Mouse (Mus musculus) midbrain, embryonic 12.5 days (tissue): ENCODE data around the gene Fkbp15. TPM values are rescaled to one million over a fixed set of nuclear protein-coding genes. Genes with fewer than 3 reads are reported as not detected.

ENCODE experiments used
- ATAC-seq: fragments of 200-750 bp; cut with Nextera tagmentation; 2 replicates; pipeline ENCODE4 v1.8.0; 2017; ENCODE audit warnings: low read depth, moderate TSS enrichment, moderate library complexity; ENCODE audit not compliant: low FRiP score
- H3K27ac ChIP-seq: fragments of 300-500 bp; sonication (generic); replicated peaks from 2 replicates; pipeline ENCODE4 v1.5.1; 2016; ENCODE audit warnings: mild to moderate bottlenecking
- H3K27me3 ChIP-seq: fragments of 300-500 bp; sonication (generic); 2 replicates; pipeline ENCODE4 v1.6.1; 2016; ENCODE audit warnings: mild to moderate bottlenecking
- H3K36me3 ChIP-seq: fragments of 300-500 bp; sonication (generic); 2 replicates; pipeline ENCODE4 v1.6.1; 2016
- H3K4me1 ChIP-seq: fragments of 300-500 bp; sonication (generic); 2 replicates; pipeline ENCODE4 v1.6.1; 2016
- H3K4me2 ChIP-seq: fragments of 300-500 bp; sonication (generic); replicated peaks from 2 replicates; pipeline ENCODE4 v1.6.1; 2016; ENCODE audit warnings: mild to moderate bottlenecking, moderate library complexity
- H3K4me3 ChIP-seq: fragments of 300-500 bp; sonication (generic); 2 replicates; pipeline ENCODE4 v1.5.1; 2016; ENCODE audit warnings: mild to moderate bottlenecking
- H3K9ac ChIP-seq: fragments of 300-500 bp; sonication (generic); replicated peaks from 2 replicates; pipeline ENCODE4 v1.6.1; 2016; ENCODE audit warnings: mild to moderate bottlenecking, moderate library complexity
- H3K9me3 ChIP-seq: fragments of 300-500 bp; sonication (generic); 2 replicates; pipeline ENCODE4 v1.6.1; 2016; ENCODE audit warnings: mild to moderate bottlenecking
- WGBS: fragments of 180-500 bp; shearing (Covaris S2); methylation state at CpG from one replicate; pipeline ENCODE4 v1.1.7; 2016; 5-methylcytosine and 5-hydroxymethylcytosine counted together
- polyA plus RNA-seq: library from polyadenylated mRNA; unstranded; fragments of >200 nt; fragmentation: Nextera tagmentation; extraction: Ambion mirVana; gene quantifications from 2 replicates; pipeline ENCODE4 v1.2.1, GENCODE M21; 2016

Fkbp15 gene
- polyA plus RNA-seq, 1 experiment from 2014 or later: 27.5 TPM

DNA sequence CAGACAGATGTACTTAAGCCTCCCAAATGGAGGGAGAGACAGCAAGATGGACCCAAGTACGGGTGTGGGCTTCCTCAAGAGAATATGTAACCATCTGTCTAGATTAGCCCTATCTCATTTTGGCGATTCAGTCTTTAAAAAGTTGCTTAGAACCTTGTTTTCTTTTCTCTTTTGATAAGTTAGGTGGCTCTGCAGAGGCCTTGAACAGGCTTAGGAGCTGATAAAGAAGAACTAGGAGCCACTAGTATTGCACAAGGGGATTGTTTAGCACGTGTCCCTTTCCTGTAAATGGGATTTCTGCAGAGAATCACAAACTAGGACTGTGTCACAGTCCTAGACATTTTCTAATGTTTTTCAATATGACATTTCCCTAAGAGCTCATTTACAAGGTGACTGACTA lies 8.7 kb upstream of the Fkbp15 start:
- WGBS: 82% methylated on average over 3 of the region's 3 CpGs
- no peak for ATAC-seq
- Histone ChIP-seq H3K4me3 (no peak overlapping the region), H3K9ac (no peak overlapping the region), H3K9me3 (no peaks in the 10 kb centered on the region), H3K4me1 (no peaks in the 10 kb centered on the region), H3K4me2 (no peak overlapping the region), H3K27me3 (no peaks in the 10 kb centered on the region), H3K27ac (no peak overlapping the region), H3K36me3 (no peaks in the 10 kb centered on the region)

- ATAC-seq: no peak
- no peaks in the 10 kb centered on the region for H3K27me3 ChIP-seq
- WGBS: 90% methylated on average over 6 of the region's 6 CpGs
- H3K9ac ChIP-seq: no peak overlapping the region
- no peak overlapping the region for H3K27ac ChIP-seq
- no peak overlapping the region for H3K4me3 ChIP-seq
- H3K4me1 ChIP-seq: no peaks in the 10 kb centered on the region
- no peaks in the 10 kb centered on the region for H3K36me3 ChIP-seq
- no peak overlapping the region for H3K4me2 ChIP-seq
- H3K9me3 ChIP-seq: no peaks in the 10 kb centered on the region
Measured at GRCm38 (mm10) chr4:62367586-62367985, 7.2 kb upstream of the Fkbp15 start.

GRCm38 (mm10) chr4:62366291-62366690 lies 5.9 kb upstream of the Fkbp15 start:
- no peaks in the 10 kb centered on the region for H3K27me3 ChIP-seq

DNA sequence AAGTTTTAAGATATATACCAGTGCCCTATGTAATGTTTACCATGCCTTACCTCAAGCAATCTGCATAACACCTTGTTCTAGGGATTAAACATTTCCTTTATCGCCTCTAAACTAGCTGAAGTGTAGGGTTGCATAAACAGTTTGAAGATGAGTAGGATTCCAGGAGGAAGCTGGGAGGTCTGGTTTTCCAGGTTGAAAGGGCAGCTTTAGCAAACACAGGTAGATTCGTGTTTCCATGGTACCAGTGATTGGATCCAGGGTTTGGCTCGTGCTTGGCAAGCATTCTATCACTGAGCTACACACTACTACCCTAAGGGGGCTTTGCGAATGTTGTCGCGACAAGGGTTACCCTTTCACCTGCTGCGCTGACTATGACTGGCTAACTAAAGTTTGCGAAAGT lies 4.0 kb upstream of the Fkbp15 start:
- no peaks in the 10 kb centered on the region for H3K27me3 ChIP-seq
- H3K4me3 ChIP-seq: no peak overlapping the region
- no peaks in the 10 kb centered on the region for H3K36me3 ChIP-seq
- no peaks in the 10 kb centered on the region for H3K9me3 ChIP-seq
- 90% methylated on average over 8 of the region's 8 CpGs for WGBS
- peaks cover 17% of the 10 kb centered on the region for H3K4me1 ChIP-seq
- no peak for ATAC-seq
- H3K4me2 ChIP-seq: no peak overlapping the region
- no peak overlapping the region for H3K27ac ChIP-seq
- no peak overlapping the region for H3K9ac ChIP-seq

More at GRCm38 (mm10) chr4:62366291-62366690, 5.9 kb upstream of the Fkbp15 start:
- WGBS: 84% methylated on average over 4 of the region's 4 CpGs
- Histone ChIP-seq H3K27ac (no peak overlapping the region), H3K4me1 (peaks cover 9% of the 10 kb centered on the region), H3K36me3 (no peaks in the 10 kb centered on the region), H3K4me3 (no peak overlapping the region), H3K9ac (no peak overlapping the region), H3K9me3 (no peaks in the 10 kb centered on the region), H3K4me2 (no peak overlapping the region)
- ATAC-seq: no peak

DNA sequence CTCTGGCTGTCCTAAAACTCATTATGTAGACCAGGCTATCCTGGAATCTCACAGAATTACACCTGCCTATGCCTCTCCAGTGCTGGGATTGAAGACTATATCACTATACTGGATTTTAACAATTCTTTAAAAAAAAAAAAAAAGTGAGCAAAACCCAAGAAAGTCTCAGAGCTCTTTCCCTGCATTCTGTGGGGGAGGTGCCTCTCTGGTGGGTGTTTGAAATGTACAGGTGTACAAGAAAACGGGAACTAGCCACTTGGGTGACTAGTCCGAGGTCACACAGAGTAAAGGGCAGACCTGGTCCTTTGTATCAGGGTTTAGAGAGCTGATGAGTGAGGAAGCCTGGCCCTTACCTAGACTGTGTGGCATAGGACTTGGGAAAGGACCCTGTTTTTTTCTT lies 2.1 kb upstream of the Fkbp15 start:
- Histone ChIP-seq H3K36me3 (no peaks in the 10 kb centered on the region), H3K9ac (no peak overlapping the region), H3K27me3 (no peaks in the 10 kb centered on the region), H3K9me3 (no peaks in the 10 kb centered on the region), H3K4me2 (no peak overlapping the region), H3K27ac (no peak overlapping the region), H3K4me1 (peaks cover 22% of the 10 kb centered on the region), H3K4me3 (no peak overlapping the region)
- ATAC-seq: no peak
- 93% methylated on average over 2 of the region's 2 CpGs for WGBS

DNA sequence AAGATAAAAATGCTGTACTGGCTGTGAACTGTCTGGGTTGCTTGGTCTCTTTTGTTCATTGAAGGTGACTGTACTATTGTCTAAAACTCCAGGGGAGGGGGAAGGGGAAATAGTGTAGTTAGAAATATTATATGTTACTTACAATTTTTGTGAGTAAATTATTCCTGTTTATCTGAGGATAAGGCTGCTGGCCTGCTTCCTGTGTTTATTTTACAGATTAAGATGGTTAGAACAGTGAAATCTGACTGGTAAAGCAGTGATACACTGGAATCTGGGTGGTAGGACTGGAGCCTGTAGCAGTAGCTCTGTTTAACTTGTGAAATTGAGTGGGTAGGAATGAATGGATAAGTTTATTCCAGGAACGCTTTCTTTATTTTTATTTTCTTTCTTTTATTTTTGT lies 1.6 kb upstream of the Fkbp15 start:
- Histone ChIP-seq H3K4me3 (peak overlapping the region; percentile 81), H3K27ac (no peak overlapping the region), H3K9ac (no peak overlapping the region; the same call in 1 of the 2 replicates), H3K4me2 (peak overlapping the region; percentile 70), H3K9me3 (no peaks in the 10 kb centered on the region), H3K36me3 (no peaks in the 10 kb centered on the region), H3K27me3 (no peaks in the 10 kb centered on the region), H3K4me1 (peaks cover 22% of the 10 kb centered on the region)
- ATAC-seq: no peak
- WGBS: 96% methylated on average over 1 of the region's 1 CpGs

DNA sequence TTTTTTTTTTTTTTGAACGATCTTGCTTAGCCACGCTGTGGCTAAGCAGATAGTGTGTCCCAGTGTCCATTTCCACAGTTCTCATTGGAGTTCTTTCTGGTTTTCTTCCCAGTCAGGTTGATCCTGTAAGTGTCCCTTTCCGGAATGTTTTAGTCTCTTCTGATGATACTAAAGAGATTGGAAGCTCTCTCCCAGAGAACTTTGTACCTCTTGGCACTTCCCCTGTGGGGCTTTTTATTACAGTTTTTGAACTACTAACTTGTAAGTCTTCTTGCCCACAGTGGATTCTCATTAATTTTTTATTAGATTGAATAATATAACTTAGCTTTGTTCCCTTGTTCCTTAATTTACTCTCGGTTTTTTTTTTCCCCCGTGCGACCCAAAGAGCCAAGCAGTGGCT lies 1.2 kb upstream of the Fkbp15 start:
- H3K27ac ChIP-seq: no peak overlapping the region
- H3K4me2 ChIP-seq: peak overlapping the region; percentile 70
- H3K9me3 ChIP-seq: no peaks in the 10 kb centered on the region
- no peak for ATAC-seq
- H3K9ac ChIP-seq: no peak overlapping the region; the same call in none of the 2 replicates
- WGBS: 54% methylated on average over 6 of the region's 6 CpGs
- peaks cover 22% of the 10 kb centered on the region for H3K4me1 ChIP-seq
- H3K36me3 ChIP-seq: no peaks in the 10 kb centered on the region
- H3K27me3 ChIP-seq: no peaks in the 10 kb centered on the region
- H3K4me3 ChIP-seq: peak overlapping the region; percentile 81

DNA sequence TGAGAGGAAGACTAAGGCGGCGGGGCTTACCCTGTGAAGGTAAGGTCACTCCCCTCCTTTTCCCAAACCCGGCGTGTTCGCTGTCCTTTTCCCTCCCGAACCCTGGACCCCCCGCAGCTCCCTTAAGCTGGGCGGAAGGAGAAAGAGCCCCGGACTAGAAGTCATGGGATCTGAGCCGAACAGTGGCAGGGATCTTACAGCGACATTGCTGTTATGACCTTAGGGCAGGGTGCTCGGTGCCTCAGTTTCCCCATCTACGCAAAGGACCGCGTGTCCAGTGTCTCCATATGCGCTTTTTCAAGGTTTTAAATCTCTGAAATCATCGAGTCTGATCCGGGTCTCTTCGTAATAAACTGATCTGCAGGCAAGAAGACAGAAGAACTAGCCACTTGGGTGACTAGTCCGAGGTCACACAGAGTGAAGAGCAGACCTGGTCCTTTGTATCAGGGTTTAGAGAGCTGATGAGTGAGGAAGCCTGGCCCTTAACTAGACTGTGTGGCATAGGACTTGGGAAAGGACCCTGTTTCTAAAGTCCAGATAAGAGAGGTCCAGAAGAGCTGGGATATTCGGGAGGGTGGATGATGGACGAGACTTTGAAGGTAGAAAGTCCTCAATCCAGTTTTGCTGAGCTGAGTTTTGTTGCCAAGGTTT lies 582 bp upstream of the Fkbp15 start:
- Histone ChIP-seq H3K27ac (peak overlapping the region; percentile 67), H3K4me3 (peak overlapping the region; percentile 81), H3K9me3 (no peaks in the 10 kb centered on the region), H3K36me3 (no peaks in the 10 kb centered on the region), H3K4me1 (peaks cover 22% of the 10 kb centered on the region), H3K27me3 (no peaks in the 10 kb centered on the region), H3K9ac (peak overlapping the region; percentile 65), H3K4me2 (peak overlapping the region; percentile 70)
- peak; percentile 23 for ATAC-seq
- WGBS: under 1% methylated on average over 20 of the region's 22 CpGs

DNA sequence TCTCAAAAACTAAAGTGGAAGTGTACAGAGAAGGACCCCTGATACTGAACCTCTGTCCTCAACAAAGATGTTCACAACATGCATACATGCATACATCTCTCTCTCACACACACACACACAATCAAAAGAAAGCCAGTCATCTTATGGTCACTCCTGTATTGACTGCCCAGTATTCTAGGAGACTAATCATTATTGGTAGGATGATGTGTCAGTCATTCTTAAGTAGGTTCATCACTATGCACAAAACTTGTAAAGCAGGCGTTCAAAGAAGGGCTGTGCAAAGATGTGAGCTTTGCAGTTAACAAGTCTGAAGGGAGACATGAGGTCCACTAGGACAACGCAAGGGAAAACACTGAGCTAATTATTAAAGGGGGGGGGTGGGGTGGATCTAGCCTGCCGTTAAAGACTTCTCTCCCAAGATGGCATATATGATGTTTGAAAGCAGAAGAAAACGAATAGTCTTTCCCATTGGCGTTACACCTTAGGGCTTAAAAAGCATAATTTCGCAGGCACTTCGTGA lies 1.0 kb downstream of the Fkbp15 start:
- H3K36me3 ChIP-seq: no peaks in the 10 kb centered on the region
- peak overlapping the region; percentile 66 for H3K9ac ChIP-seq
- peak overlapping the region; percentile 71 for H3K4me2 ChIP-seq
- H3K27me3 ChIP-seq: no peaks in the 10 kb centered on the region
- WGBS: 50% methylated on average over 7 of the region's 7 CpGs
- peak overlapping the region; percentile 81 for H3K4me3 ChIP-seq
- H3K27ac ChIP-seq: no peak overlapping the region
- no peak for ATAC-seq
- no peaks in the 10 kb centered on the region for H3K9me3 ChIP-seq
- H3K4me1 ChIP-seq: peaks cover 22% of the 10 kb centered on the region

GRCm38 (mm10) chr4:62357631-62358148 lies 2.7 kb downstream of the Fkbp15 start:
- Histone ChIP-seq H3K36me3 (no peaks in the 10 kb centered on the region), H3K4me2 (no peak overlapping the region), H3K9me3 (no peaks in the 10 kb centered on the region), H3K27me3 (no peaks in the 10 kb centered on the region), H3K9ac (no peak overlapping the region), H3K4me1 (peaks cover 22% of the 10 kb centered on the region), H3K27ac (no peak overlapping the region), H3K4me3 (no peak overlapping the region)
- WGBS: 89% methylated on average over 1 of the region's 1 CpGs
- ATAC-seq: no peak

DNA sequence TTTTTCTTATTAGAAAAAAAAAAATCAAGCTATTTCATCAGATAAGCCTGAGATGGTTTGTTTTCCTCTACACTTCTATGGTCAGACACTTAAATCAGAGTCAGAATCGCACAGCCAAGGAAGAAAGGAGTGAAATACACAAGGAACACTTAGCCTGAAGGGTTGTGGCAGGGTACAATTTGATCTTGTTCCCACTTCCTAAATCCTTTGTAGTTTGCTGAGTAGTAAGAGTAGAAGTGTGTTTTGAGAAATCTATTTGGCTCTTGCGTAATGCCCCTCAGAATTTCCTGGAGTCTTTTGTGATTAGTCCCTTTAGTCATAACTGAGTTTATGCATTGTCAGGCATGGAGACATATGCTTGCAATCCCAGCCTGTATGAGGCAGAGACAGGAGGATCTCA lies 11.0 kb downstream of the Fkbp15 start:
- no peaks in the 10 kb centered on the region for H3K9me3 ChIP-seq
- 100% methylated on average over 2 of the region's 2 CpGs for WGBS
- H3K36me3 ChIP-seq: peaks cover 29% of the 10 kb centered on the region
- no peak overlapping the region for H3K4me2 ChIP-seq
- H3K27ac ChIP-seq: no peak overlapping the region
- no peaks in the 10 kb centered on the region for H3K27me3 ChIP-seq
- ATAC-seq: no peak
- H3K4me1 ChIP-seq: no peaks in the 10 kb centered on the region
- H3K9ac ChIP-seq: no peak overlapping the region
- no peak overlapping the region for H3K4me3 ChIP-seq

DNA sequence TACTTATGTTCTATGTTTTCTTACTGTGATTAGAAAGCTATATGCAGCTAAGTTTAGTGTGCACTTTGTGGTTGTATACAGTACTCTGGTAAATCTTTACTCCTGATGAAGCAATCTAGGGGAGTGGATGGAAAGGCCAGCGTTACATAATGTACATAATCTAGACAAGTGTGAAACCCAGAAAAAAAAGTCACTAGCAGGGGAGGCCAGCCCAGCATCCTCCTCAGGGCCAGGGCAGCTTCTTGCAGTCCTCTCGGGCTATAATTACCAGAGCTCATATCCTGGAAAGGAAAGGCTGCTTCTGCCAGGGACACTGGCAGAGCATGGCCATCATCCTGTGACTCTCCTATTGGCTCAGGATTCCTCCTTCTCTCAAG lies 12.0 kb downstream of the Fkbp15 start:
- Histone ChIP-seq H3K9ac (no peak overlapping the region), H3K27me3 (no peaks in the 10 kb centered on the region), H3K4me3 (no peak overlapping the region), H3K9me3 (no peaks in the 10 kb centered on the region), H3K4me2 (no peak overlapping the region), H3K36me3 (peaks cover 37% of the 10 kb centered on the region), H3K27ac (no peak overlapping the region), H3K4me1 (no peaks in the 10 kb centered on the region)
- 86% methylated on average over 2 of the region's 2 CpGs for WGBS
- no peak for ATAC-seq
